Mouse (Mus musculus): ENCODE data around the gene Adcyap1r1. TPM values are rescaled to one million over a fixed set of nuclear protein-coding genes. Genes with fewer than 3 reads are reported as not detected.

Gene Adcyap1r1
- polyA plus RNA-seq, 1 experiment from 2014 or later = 52.7 TPM

GRCm38 (mm10) chr6:55418746-55419410 lies 32.9 kb upstream of the Adcyap1r1 start:
- Histone ChIP-seq H3K4me2 (ENCODE audit: low read length) (no peak overlapping the region), H3K27me3 (ENCODE audit: control insufficient read depth, insufficient read depth, low read length) (no peaks in the 10 kb centered on the region), H3K9me3 (ENCODE audit: control insufficient read depth, low read length) (no peaks in the 10 kb centered on the region), H3K36me3 (ENCODE audit: control insufficient read depth, insufficient read depth, low read length) (no peaks in the 10 kb centered on the region), H3K4me1 (ENCODE audit: control insufficient read depth, insufficient read depth, low read length) (peaks cover 24% of the 10 kb centered on the region), H3K9ac (replicated peaks; ENCODE audit: low read length) (no peak overlapping the region), H3K27ac (replicated peaks; ENCODE audit: low read depth, low read length) (no peak overlapping the region), H3K4me3 (replicated peaks; ENCODE audit: low read depth, low read length) (no peak overlapping the region)
- 68% methylated on average over 2 of the region's 2 CpGs for WGBS
- no peak for DNase-seq
- no peak for ATAC-seq (ENCODE audit: low FRiP score, low TSS enrichment)

DNA sequence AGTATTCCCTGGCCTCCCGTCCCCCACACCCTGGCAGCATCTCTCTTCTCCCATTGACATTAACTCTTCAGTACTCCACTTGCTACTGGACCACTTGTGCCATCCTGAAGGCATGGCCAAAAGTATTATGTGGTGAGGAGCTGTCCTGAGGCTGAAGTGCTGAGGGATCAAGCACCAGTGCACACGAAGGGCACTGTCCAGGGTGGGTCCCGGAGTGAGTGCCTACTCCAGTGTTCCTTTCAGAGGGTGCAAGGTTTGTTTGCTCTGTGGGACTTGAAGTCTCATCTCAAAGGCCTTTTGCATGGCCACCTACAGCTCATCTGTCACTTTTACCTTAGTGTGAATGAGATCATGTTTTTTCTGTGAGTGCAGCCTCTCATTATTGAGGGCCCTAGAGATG lies 31.4 kb upstream of the Adcyap1r1 start:
- Histone ChIP-seq H3K4me1 (ENCODE audit: control insufficient read depth, insufficient read depth, low read length) (peaks cover 24% of the 10 kb centered on the region), H3K9ac (replicated peaks; ENCODE audit: low read length) (no peak overlapping the region), H3K9me3 (ENCODE audit: control insufficient read depth, low read length) (no peaks in the 10 kb centered on the region), H3K27me3 (ENCODE audit: control insufficient read depth, insufficient read depth, low read length) (no peaks in the 10 kb centered on the region), H3K4me2 (ENCODE audit: low read length) (no peak overlapping the region), H3K27ac (replicated peaks; ENCODE audit: low read depth, low read length) (peak overlapping the region; percentile 56; the same call in 1 of the 2 replicates), H3K4me3 (replicated peaks; ENCODE audit: low read depth, low read length) (no peak overlapping the region), H3K36me3 (ENCODE audit: control insufficient read depth, insufficient read depth, low read length) (no peaks in the 10 kb centered on the region)
- DNase-seq (no peak), ATAC-seq (ENCODE audit: low FRiP score, low TSS enrichment) (no peak)
- WGBS = 79% methylated on average over 3 of the region's 3 CpGs

GRCm38 (mm10) chr6:55420869-55421361 lies 30.9 kb upstream of the Adcyap1r1 start:
- Histone ChIP-seq H3K4me3 (replicated peaks; ENCODE audit: low read depth, low read length) (no peak overlapping the region), H3K36me3 (ENCODE audit: control insufficient read depth, insufficient read depth, low read length) (no peaks in the 10 kb centered on the region), H3K9ac (replicated peaks; ENCODE audit: low read length) (no peak overlapping the region), H3K27me3 (ENCODE audit: control insufficient read depth, insufficient read depth, low read length) (no peaks in the 10 kb centered on the region), H3K4me1 (ENCODE audit: control insufficient read depth, insufficient read depth, low read length) (peaks cover 22% of the 10 kb centered on the region), H3K9me3 (ENCODE audit: control insufficient read depth, low read length) (no peaks in the 10 kb centered on the region), H3K27ac (replicated peaks; ENCODE audit: low read depth, low read length) (peak overlapping the region; percentile 56), H3K4me2 (ENCODE audit: low read length) (no peak overlapping the region)
- WGBS = 0% methylated on average over 1 of the region's 1 CpGs
- ATAC-seq (ENCODE audit: low FRiP score, low TSS enrichment) = peak; percentile 76
- peak; percentile 87 for DNase-seq

GRCm38 (mm10) chr6:55432121-55432520 lies 19.7 kb upstream of the Adcyap1r1 start:
- DNase-seq (no peak), ATAC-seq (ENCODE audit: low FRiP score, low TSS enrichment) (no peak)
- no peak overlapping the region for H3K9ac ChIP-seq (replicated peaks; ENCODE audit: low read length)
- H3K27ac ChIP-seq (replicated peaks; ENCODE audit: low read depth, low read length) = no peak overlapping the region
- no peaks in the 10 kb centered on the region for H3K9me3 ChIP-seq (ENCODE audit: control insufficient read depth, low read length)
- H3K27me3 ChIP-seq (ENCODE audit: control insufficient read depth, insufficient read depth, low read length) = no peaks in the 10 kb centered on the region
- H3K4me2 ChIP-seq (ENCODE audit: low read length) = no peak overlapping the region
- peaks cover 28% of the 10 kb centered on the region for H3K4me1 ChIP-seq (ENCODE audit: control insufficient read depth, insufficient read depth, low read length)
- H3K4me3 ChIP-seq (replicated peaks; ENCODE audit: low read depth, low read length) = no peak overlapping the region
- H3K36me3 ChIP-seq (ENCODE audit: control insufficient read depth, insufficient read depth, low read length) = no peaks in the 10 kb centered on the region

GRCm38 (mm10) chr6:55434360-55434759 lies 17.4 kb upstream of the Adcyap1r1 start:
- peak; percentile 76 for DNase-seq
- Histone ChIP-seq H3K9me3 (ENCODE audit: control insufficient read depth, low read length) (no peaks in the 10 kb centered on the region), H3K4me2 (ENCODE audit: low read length) (no peak overlapping the region), H3K4me3 (replicated peaks; ENCODE audit: low read depth, low read length) (no peak overlapping the region), H3K9ac (replicated peaks; ENCODE audit: low read length) (no peak overlapping the region), H3K4me1 (ENCODE audit: control insufficient read depth, insufficient read depth, low read length) (peaks cover 28% of the 10 kb centered on the region), H3K27ac (replicated peaks; ENCODE audit: low read depth, low read length) (peak overlapping the region; percentile 73), H3K36me3 (ENCODE audit: control insufficient read depth, insufficient read depth, low read length) (no peaks in the 10 kb centered on the region), H3K27me3 (ENCODE audit: control insufficient read depth, insufficient read depth, low read length) (no peaks in the 10 kb centered on the region)
- 2% methylated on average over 3 of the region's 3 CpGs for WGBS
- ATAC-seq (ENCODE audit: low FRiP score, low TSS enrichment) = peak; percentile 76

DNA sequence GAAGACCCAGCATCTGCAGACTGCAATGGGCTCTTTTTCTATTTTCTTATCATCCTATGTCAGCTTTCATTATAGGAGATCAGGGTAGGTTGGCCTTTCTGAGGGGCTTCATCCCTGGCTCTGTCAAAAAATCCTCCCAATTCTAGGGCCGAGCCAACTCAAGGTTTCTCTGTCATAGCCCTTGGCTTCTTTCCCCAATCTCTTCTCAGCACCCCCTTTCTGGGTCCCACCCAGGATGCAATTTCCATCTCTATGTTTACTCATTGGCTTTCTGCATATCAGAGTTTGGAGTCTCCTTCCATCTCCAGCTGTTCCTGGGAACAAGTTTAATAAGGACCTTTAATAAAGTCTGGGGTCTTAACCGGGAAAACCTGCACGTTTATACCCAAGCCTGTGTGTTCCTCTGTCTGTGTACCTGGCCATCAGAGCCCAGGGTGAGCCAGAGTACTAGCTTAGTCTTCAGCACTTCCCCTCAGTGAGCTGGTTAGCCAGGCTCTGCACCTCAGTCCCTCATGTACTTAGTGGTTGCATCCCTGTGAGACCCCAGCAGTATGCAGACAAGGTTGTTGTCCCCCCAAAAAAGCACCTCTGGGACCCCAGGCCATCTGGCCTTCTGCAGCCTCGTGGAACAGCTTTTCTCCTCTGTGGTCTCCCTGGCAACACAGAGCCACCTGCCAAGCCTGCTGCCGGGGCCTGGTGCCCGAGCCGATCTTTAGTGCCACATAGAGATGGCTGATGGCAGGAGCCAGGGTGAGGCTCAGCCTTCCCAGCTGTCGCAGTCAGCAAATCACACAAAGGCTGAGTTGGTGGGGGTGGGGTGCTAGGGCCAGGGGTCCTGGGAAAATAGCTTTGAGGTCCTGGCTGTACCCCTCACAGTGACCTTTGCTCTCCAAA lies 16.3 kb upstream of the Adcyap1r1 start:
- peaks cover 28% of the 10 kb centered on the region for H3K4me1 ChIP-seq (ENCODE audit: control insufficient read depth, insufficient read depth, low read length)
- DNase-seq (peak; percentile 78), ATAC-seq (ENCODE audit: low FRiP score, low TSS enrichment) (peak; percentile 82)
- no peak overlapping the region for H3K4me2 ChIP-seq (ENCODE audit: low read length)
- H3K36me3 ChIP-seq (ENCODE audit: control insufficient read depth, insufficient read depth, low read length) = no peaks in the 10 kb centered on the region
- H3K27ac ChIP-seq (replicated peaks; ENCODE audit: low read depth, low read length) = peak overlapping the region; percentile 63
- WGBS = 28% methylated on average over 8 of the region's 8 CpGs
- no peaks in the 10 kb centered on the region for H3K27me3 ChIP-seq (ENCODE audit: control insufficient read depth, insufficient read depth, low read length)
- H3K9ac ChIP-seq (replicated peaks; ENCODE audit: low read length) = no peak overlapping the region
- H3K9me3 ChIP-seq (ENCODE audit: control insufficient read depth, low read length) = no peaks in the 10 kb centered on the region
- no peak overlapping the region for H3K4me3 ChIP-seq (replicated peaks; ENCODE audit: low read depth, low read length)

- Histone ChIP-seq H3K4me3 (replicated peaks; ENCODE audit: low read depth, low read length) (no peak overlapping the region), H3K4me1 (ENCODE audit: control insufficient read depth, insufficient read depth, low read length) (peaks cover 28% of the 10 kb centered on the region), H3K9me3 (ENCODE audit: control insufficient read depth, low read length) (no peaks in the 10 kb centered on the region), H3K4me2 (ENCODE audit: low read length) (no peak overlapping the region), H3K27ac (replicated peaks; ENCODE audit: low read depth, low read length) (no peak overlapping the region), H3K36me3 (ENCODE audit: control insufficient read depth, insufficient read depth, low read length) (no peaks in the 10 kb centered on the region), H3K27me3 (ENCODE audit: control insufficient read depth, insufficient read depth, low read length) (no peaks in the 10 kb centered on the region), H3K9ac (replicated peaks; ENCODE audit: low read length) (no peak overlapping the region)
- WGBS = 57% methylated on average over 3 of the region's 3 CpGs
- ATAC-seq (ENCODE audit: low FRiP score, low TSS enrichment) (no peak), DNase-seq (no peak)
Observed at GRCm38 (mm10) chr6:55437919-55438318, 13.9 kb upstream of the Adcyap1r1 start.

DNA sequence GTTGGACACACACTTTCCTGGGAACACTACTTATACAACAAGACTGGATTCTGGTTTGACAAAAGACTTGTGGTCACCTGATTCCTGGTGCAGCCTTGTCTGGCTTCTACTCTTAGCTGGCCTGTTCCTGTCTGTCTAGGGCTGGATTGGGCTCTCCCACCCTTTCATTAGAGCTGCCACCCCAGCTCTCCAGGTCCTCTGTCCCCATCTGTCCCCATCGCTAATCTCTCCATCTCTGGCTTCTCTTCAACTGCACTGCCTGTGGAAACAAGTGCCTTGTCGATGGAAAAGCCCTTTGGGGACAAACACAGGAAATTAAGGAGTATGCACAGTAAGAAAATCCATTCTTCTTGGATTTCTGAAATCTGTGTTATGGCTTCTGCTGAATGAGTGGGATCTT lies 12.9 kb upstream of the Adcyap1r1 start:
- Histone ChIP-seq H3K4me2 (ENCODE audit: low read length) (no peak overlapping the region), H3K9ac (replicated peaks; ENCODE audit: low read length) (no peak overlapping the region), H3K9me3 (ENCODE audit: control insufficient read depth, low read length) (no peaks in the 10 kb centered on the region), H3K36me3 (ENCODE audit: control insufficient read depth, insufficient read depth, low read length) (no peaks in the 10 kb centered on the region), H3K27ac (replicated peaks; ENCODE audit: low read depth, low read length) (no peak overlapping the region), H3K4me1 (ENCODE audit: control insufficient read depth, insufficient read depth, low read length) (peaks cover 29% of the 10 kb centered on the region), H3K4me3 (replicated peaks; ENCODE audit: low read depth, low read length) (no peak overlapping the region), H3K27me3 (ENCODE audit: control insufficient read depth, insufficient read depth, low read length) (no peaks in the 10 kb centered on the region)
- WGBS = 78% methylated on average over 2 of the region's 2 CpGs
- no peak for DNase-seq
- no peak for ATAC-seq (ENCODE audit: low FRiP score, low TSS enrichment)
